9 mouse cellular contexts compared by ENCODE assay signal in genomic region chr2:156870519-156870918, GRCm38 (mm10). TPM values are rescaled to one million over a fixed set of nuclear protein-coding genes. Genes with fewer than 3 reads are reported as not detected.
DNase-seq lines count a peak whose midpoint lies in the region; ATAC-seq lines count a peak whose summit lies in the region.
"Had no signal": no experiment of that assay in that cellular context is flagged by ENCODE, and none has a peak within 500 bp of the region (broad histone marks: within the 10 kb centered on the region; RNA-seq: fewer than 3 reads in every experiment).

No protein-coding gene starts in this region.

- no peak overlapping the region for H3K4me3 ChIP-seq in heart, embryonic 10.5 days
- no peak overlapping the region for H3K4me3 ChIP-seq in intestine, embryonic 14.5 days (ENCODE audit: low read depth, low read length)
- no peak overlapping the region for H3K4me3 ChIP-seq in neural tube, embryonic 15.5 days (replicated peaks)
- no peak overlapping the region for H3K4me3 ChIP-seq in hindbrain, embryonic 12.5 days

- H3K36me3 ChIP-seq in heart, embryonic 10.5 days: peaks cover 93% of the 10 kb centered on the region
- H3K36me3 ChIP-seq in intestine, embryonic 14.5 days (ENCODE audit: control insufficient read depth, insufficient read depth, low read length): peaks cover 90% of the 10 kb centered on the region
- peaks cover 67% of the 10 kb centered on the region for H3K36me3 ChIP-seq in neural tube, embryonic 15.5 days
- peaks cover 88% of the 10 kb centered on the region for H3K36me3 ChIP-seq in hindbrain, embryonic 12.5 days

- no peak overlapping the region for H3K9ac ChIP-seq in intestine, embryonic 14.5 days (ENCODE audit: low read length)
- H3K9ac ChIP-seq in neural tube, embryonic 15.5 days (replicated peaks): no peak overlapping the region
- H3K9ac ChIP-seq in hindbrain, embryonic 12.5 days: no peak overlapping the region

- H3K27ac ChIP-seq in heart, embryonic 10.5 days: no peak overlapping the region
- H3K27ac ChIP-seq in intestine, embryonic 14.5 days (ENCODE audit: low read depth): peak overlapping the region; percentile 38; the same call in 1 of the 2 replicates
- H3K27ac ChIP-seq in neural tube, embryonic 15.5 days (replicated peaks): no peak overlapping the region
- H3K27ac ChIP-seq in hindbrain, embryonic 12.5 days: no peak overlapping the region

- WGBS in heart, embryonic 10.5 days: 63% methylated on average over 6 of the region's 6 CpGs
- WGBS in intestine, embryonic 14.5 days: 50% methylated on average over 6 of the region's 6 CpGs
- 54% methylated on average over 6 of the region's 6 CpGs for WGBS in neural tube, embryonic 15.5 days
- WGBS in hindbrain, embryonic 12.5 days: 72% methylated on average over 6 of the region's 6 CpGs

- H3K27me3 ChIP-seq in heart, embryonic 10.5 days (ENCODE audit: insufficient read depth, poor library complexity, severe bottlenecking): no peaks in the 10 kb centered on the region
- H3K27me3 ChIP-seq in intestine, embryonic 14.5 days (replicated peaks; ENCODE audit: control insufficient read depth, insufficient read depth, low read length): no peaks in the 10 kb centered on the region
- no peaks in the 10 kb centered on the region for H3K27me3 ChIP-seq in neural tube, embryonic 15.5 days (replicated peaks)
- no peaks in the 10 kb centered on the region for H3K27me3 ChIP-seq in hindbrain, embryonic 12.5 days

- no peaks in the 10 kb centered on the region for H3K4me1 ChIP-seq in heart, embryonic 10.5 days
- H3K4me1 ChIP-seq in intestine, embryonic 14.5 days (replicated peaks; ENCODE audit: control insufficient read depth, insufficient read depth, low read length): peaks cover 8% of the 10 kb centered on the region; the same call in 1 of the 2 replicates
- peaks cover 9% of the 10 kb centered on the region for H3K4me1 ChIP-seq in neural tube, embryonic 15.5 days
- peaks cover 4% of the 10 kb centered on the region for H3K4me1 ChIP-seq in hindbrain, embryonic 12.5 days

- DNase-seq in heart, adult 11 months: peak; percentile 95
- DNase-seq in heart, embryonic 10.5 days (ENCODE audit: low spot score): no peak
- peak; percentile 38 for DNase-seq in urinary bladder, postnatal 14 days (ENCODE audit: low spot score)
- no peak for DNase-seq in urinary bladder, adult 18-20 months (ENCODE audit: low spot score in 2 of 2)
- no peak for DNase-seq in intestine, embryonic 14.5 days (ENCODE audit: low spot score)
- DNase-seq in testis, postnatal 14 days (ENCODE audit: low spot score): peak; percentile 56
- DNase-seq: thymus, adult 18-20 months had no signal

- no peak overlapping the region; the same call in 1 of the 2 replicates for H3K4me2 ChIP-seq in intestine, embryonic 14.5 days (ENCODE audit: low read length)
- H3K4me2 ChIP-seq in neural tube, embryonic 15.5 days: no peak overlapping the region
- H3K4me2 ChIP-seq in hindbrain, embryonic 12.5 days (replicated peaks): no peak overlapping the region

- H3K9me3 ChIP-seq in heart, embryonic 10.5 days: no peaks in the 10 kb centered on the region
- H3K9me3 ChIP-seq in intestine, embryonic 14.5 days (ENCODE audit: control insufficient read depth, low read length): no peaks in the 10 kb centered on the region
- no peaks in the 10 kb centered on the region for H3K9me3 ChIP-seq in neural tube, embryonic 15.5 days (replicated peaks)
- no peaks in the 10 kb centered on the region for H3K9me3 ChIP-seq in hindbrain, embryonic 12.5 days (replicated peaks)

- ATAC-seq in intestine, embryonic 14.5 days (replicated peaks; ENCODE audit: low FRiP score, low TSS enrichment, low read depth): no peak; the same call in 1 of the 2 replicates
- no peak for ATAC-seq in neural tube, embryonic 15.5 days (ENCODE audit: low FRiP score)
- ATAC-seq in hindbrain, embryonic 12.5 days (ENCODE audit: low FRiP score): no peak

RNA-seq across cellular contexts. Expression of gene Rab5if, which starts 7.6 kb away (rescaled TPM):
- polyA plus RNA-seq in heart, embryonic 10.5 days (2016; fragmentation: Nextera tagmentation; extraction: Ambion mirVana): 197 and 198 TPM in 2 replicates
- 253 and 276 TPM in 2 replicates for polyA plus RNA-seq in intestine, embryonic 14.5 days (2014; fragmentation: Nextera tagmentation; extraction: Ambion mirVana)
- polyA plus RNA-seq in neural tube, embryonic 15.5 days (2015; fragmentation: Nextera tagmentation; extraction: Ambion mirVana): 152 TPM in 2 replicates
- polyA plus RNA-seq in hindbrain, embryonic 12.5 days (2016; fragmentation: Nextera tagmentation; extraction: Ambion mirVana): 170 and 175 TPM in 2 replicates

RNA-seq across cellular contexts. Expression of gene 4930518I15Rik, which starts 12.8 kb away (rescaled TPM):
- 4.7 and 6.3 TPM in 2 replicates for polyA plus RNA-seq in heart, embryonic 10.5 days (2016; fragmentation: Nextera tagmentation; extraction: Ambion mirVana)
- 6.3 and 8.9 TPM in 2 replicates for polyA plus RNA-seq in intestine, embryonic 14.5 days (2014; fragmentation: Nextera tagmentation; extraction: Ambion mirVana)
- 7.6 and 8.9 TPM in 2 replicates for polyA plus RNA-seq in neural tube, embryonic 15.5 days (2015; fragmentation: Nextera tagmentation; extraction: Ambion mirVana)
- polyA plus RNA-seq in hindbrain, embryonic 12.5 days (2016; fragmentation: Nextera tagmentation; extraction: Ambion mirVana): 10.0 and 10.7 TPM in 2 replicates

RNA-seq across cellular contexts. Expression of gene Sla2, which starts 16.5 kb away (rescaled TPM):
- 1.1 and 1.9 TPM in 2 replicates for polyA plus RNA-seq in heart, embryonic 10.5 days (2016; fragmentation: Nextera tagmentation; extraction: Ambion mirVana)
- 0.40 and 0.51 TPM in 2 replicates for polyA plus RNA-seq in intestine, embryonic 14.5 days (2014; fragmentation: Nextera tagmentation; extraction: Ambion mirVana)
- polyA plus RNA-seq in neural tube, embryonic 15.5 days (2015; fragmentation: Nextera tagmentation; extraction: Ambion mirVana): 0.22 and 7.3 TPM in 2 replicates
- polyA plus RNA-seq in hindbrain, embryonic 12.5 days (2016; fragmentation: Nextera tagmentation; extraction: Ambion mirVana): 0.23 and 0.34 TPM in 2 replicates

RNA-seq across cellular contexts. Expression of gene Tgif2, which starts 30.7 kb away (rescaled TPM):
- 48.4 and 62.3 TPM in 2 replicates for polyA plus RNA-seq in heart, embryonic 10.5 days (2016; fragmentation: Nextera tagmentation; extraction: Ambion mirVana)
- 61.4 and 63.5 TPM in 2 replicates for polyA plus RNA-seq in intestine, embryonic 14.5 days (2014; fragmentation: Nextera tagmentation; extraction: Ambion mirVana)
- 10.3 and 16.5 TPM in 2 replicates for polyA plus RNA-seq in neural tube, embryonic 15.5 days (2015; fragmentation: Nextera tagmentation; extraction: Ambion mirVana)
- polyA plus RNA-seq in hindbrain, embryonic 12.5 days (2016; fragmentation: Nextera tagmentation; extraction: Ambion mirVana): 60.1 and 64.4 TPM in 2 replicates

Comparison
In these comparisons a context has a peak if more than half of its experiments do, and no peak if none do; other contexts are left out.
1. DNase-seq: peak in heart, adult 11 months (single experiment), urinary bladder, postnatal 14 days (single experiment) and testis, postnatal 14 days (single experiment); none in heart, embryonic 10.5 days (single experiment), urinary bladder, adult 18-20 months (0 of 2) and intestine, embryonic 14.5 days (single experiment).